Mouse (Mus musculus): Measurements from ENCODE around the gene Crlf2.

Gene Crlf2

DNA sequence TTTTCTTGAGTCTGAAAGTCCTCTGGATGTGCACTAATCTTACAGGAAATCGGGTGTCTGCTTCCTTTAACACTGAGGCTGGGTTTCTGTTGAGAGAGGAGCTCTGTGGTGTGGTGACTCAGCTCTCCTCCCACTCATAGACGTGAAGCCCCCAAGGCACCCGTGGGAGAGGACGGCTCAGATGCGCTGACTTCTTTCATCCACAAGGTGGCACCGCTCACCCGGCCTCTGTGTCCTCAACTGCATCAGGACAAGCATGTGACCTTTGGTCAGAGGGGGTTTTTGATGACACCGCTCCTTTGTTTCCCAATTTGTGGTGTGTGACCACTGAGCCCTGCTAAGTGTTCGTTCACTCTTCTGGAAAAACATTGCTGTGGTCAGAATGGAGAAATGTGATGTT is 10.1 kb downstream of the Crlf2 start:
- CTCF ChIA-PET, result no interaction called here

DNA sequence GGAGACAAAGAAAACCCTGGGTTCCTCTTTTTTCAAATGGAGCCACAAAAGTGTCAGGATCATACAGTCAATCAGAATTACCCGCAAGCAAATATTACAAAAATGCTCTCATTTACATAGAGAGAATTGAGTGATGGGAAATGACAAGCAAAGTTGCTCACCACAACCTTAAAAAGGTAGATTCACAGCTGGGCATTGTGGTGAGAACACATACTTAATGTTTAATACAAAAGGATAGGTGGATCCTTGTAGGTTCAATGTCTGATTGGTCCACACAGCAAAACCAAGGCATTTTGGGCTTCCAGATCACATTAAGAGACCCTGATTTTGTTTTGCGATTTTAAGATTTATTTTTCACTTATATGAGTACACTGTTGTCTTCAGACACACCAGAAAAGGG is 11.7 kb downstream of the Crlf2 start:
- CTCF ChIA-PET, result no interaction called here

DNA sequence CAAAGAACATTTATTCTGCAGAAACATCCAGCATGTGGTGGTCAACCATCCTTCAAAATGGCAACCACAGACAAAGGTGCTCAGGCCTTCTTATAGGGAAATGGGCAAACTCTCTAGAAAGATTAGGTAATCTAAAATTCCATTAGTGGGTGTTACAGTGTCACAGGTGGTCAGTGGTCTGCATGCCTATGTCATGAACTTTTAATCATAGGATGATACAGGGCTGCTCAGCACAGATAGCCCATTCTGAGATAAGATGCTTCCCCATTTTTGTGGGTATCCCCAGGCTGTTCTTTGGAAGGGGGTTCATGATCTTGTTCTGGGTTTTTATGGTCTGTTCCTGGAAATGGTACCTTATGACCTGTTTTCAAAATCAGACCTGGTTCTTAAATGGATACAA is 49.1 kb downstream of the Crlf2 start:
- CTCF ChIA-PET, result no interaction called here

DNA sequence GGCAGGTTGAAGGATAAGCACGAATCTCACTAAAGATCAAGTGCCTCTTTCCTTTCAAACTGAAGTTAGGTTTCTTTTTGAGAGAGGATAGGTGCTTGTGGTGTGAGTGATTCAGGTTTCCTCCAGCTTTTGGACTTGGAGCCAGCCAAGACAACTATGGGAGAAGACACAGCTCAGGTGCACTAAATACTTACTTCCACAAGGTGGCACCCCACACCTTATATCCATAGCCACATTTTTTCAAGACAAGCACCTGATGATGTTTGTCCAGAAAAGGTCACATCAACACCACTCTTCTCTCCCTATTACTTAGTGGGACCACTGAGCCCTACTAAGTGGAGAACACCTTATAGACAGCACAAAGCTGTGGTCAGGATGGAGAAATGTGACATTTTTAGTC is 52.1 kb downstream of the Crlf2 start:
- CTCF ChIA-PET, result no interaction called here
